Mouse (Mus musculus): Measurements from ENCODE around the gene Aldh1a2. TPM values are rescaled to one million over a fixed set of nuclear protein-coding genes. Genes with fewer than 3 reads are reported as not detected.

Aldh1a2 gene
- total RNA-seq, 2 experiments from 2014 or later: 2.9 to 4.2 TPM

GRCm38 (mm10) chr9:71286420-71286819 lies 70.8 kb downstream of the Aldh1a2 start:
- no peak for DNase-seq (ENCODE audit: extremely low spot score in 1 of 2, low spot score in 1 of 2)

- no peak for DNase-seq (ENCODE audit: extremely low spot score in 1 of 2, low spot score in 1 of 2)
Measured at GRCm38 (mm10) chr9:71288738-71289137, 73.1 kb downstream of the Aldh1a2 start.

GRCm38 (mm10) chr9:71289810-71290209 lies 74.2 kb downstream of the Aldh1a2 start:
- DNase-seq (ENCODE audit: extremely low spot score in 1 of 2, low spot score in 1 of 2): no peak

- DNase-seq (ENCODE audit: extremely low spot score in 1 of 2, low spot score in 1 of 2): no peak
Measured at GRCm38 (mm10) chr9:71290730-71291129, 75.1 kb downstream of the Aldh1a2 start.

GRCm38 (mm10) chr9:71295501-71295900 lies 79.9 kb downstream of the Aldh1a2 start:
- DNase-seq (ENCODE audit: extremely low spot score in 1 of 2, low spot score in 1 of 2): no peak

GRCm38 (mm10) chr9:71303594-71303993 lies 88.0 kb downstream of the Aldh1a2 start:
- no peak for DNase-seq (ENCODE audit: extremely low spot score in 1 of 2, low spot score in 1 of 2)

- DNase-seq (ENCODE audit: extremely low spot score in 1 of 2, low spot score in 1 of 2): no peak
Measured at GRCm38 (mm10) chr9:71307106-71307789, 91.7 kb downstream of the Aldh1a2 start.

GRCm38 (mm10) chr9:71315960-71316359 lies 100.4 kb downstream of the Aldh1a2 start:
- DNase-seq (ENCODE audit: extremely low spot score in 1 of 2, low spot score in 1 of 2): no peak

- DNase-seq (ENCODE audit: extremely low spot score in 1 of 2, low spot score in 1 of 2): no peak
Measured at GRCm38 (mm10) chr9:71317096-71317920, 101.7 kb downstream of the Aldh1a2 start.

- no peak for DNase-seq (ENCODE audit: extremely low spot score in 1 of 2, low spot score in 1 of 2)
Measured at GRCm38 (mm10) chr9:71317921-71318241, 102.3 kb downstream of the Aldh1a2 start.

- DNase-seq (ENCODE audit: extremely low spot score in 1 of 2, low spot score in 1 of 2): no peak
Measured at GRCm38 (mm10) chr9:71319776-71320175, 104.2 kb downstream of the Aldh1a2 start.

- DNase-seq (ENCODE audit: extremely low spot score in 1 of 2, low spot score in 1 of 2): no peak
Measured at GRCm38 (mm10) chr9:71320246-71321155, 104.9 kb downstream of the Aldh1a2 start.

GRCm38 (mm10) chr9:71321436-71321835 lies 105.8 kb downstream of the Aldh1a2 start:
- no peak for DNase-seq (ENCODE audit: extremely low spot score in 1 of 2, low spot score in 1 of 2)

- DNase-seq (ENCODE audit: extremely low spot score in 1 of 2, low spot score in 1 of 2): no peak
Measured at GRCm38 (mm10) chr9:71321871-71322270, 106.3 kb downstream of the Aldh1a2 start.

- no peak for DNase-seq (ENCODE audit: extremely low spot score in 1 of 2, low spot score in 1 of 2)
Measured at GRCm38 (mm10) chr9:71323303-71323952, 107.8 kb downstream of the Aldh1a2 start.

- no peak for DNase-seq (ENCODE audit: extremely low spot score in 1 of 2, low spot score in 1 of 2)
Measured at GRCm38 (mm10) chr9:71324060-71324459, 108.5 kb downstream of the Aldh1a2 start.

- DNase-seq (ENCODE audit: extremely low spot score in 1 of 2, low spot score in 1 of 2): no peak
Measured at GRCm38 (mm10) chr9:71326261-71326660, 110.7 kb downstream of the Aldh1a2 start.

GRCm38 (mm10) chr9:71331661-71332060 lies 116.1 kb downstream of the Aldh1a2 start:
- no peak for DNase-seq (ENCODE audit: extremely low spot score in 1 of 2, low spot score in 1 of 2)

GRCm38 (mm10) chr9:71336674-71337073 lies 121.1 kb downstream of the Aldh1a2 start:
- no peak for DNase-seq (ENCODE audit: extremely low spot score in 1 of 2, low spot score in 1 of 2)

- DNase-seq (ENCODE audit: extremely low spot score in 1 of 2, low spot score in 1 of 2): no peak
Measured at GRCm38 (mm10) chr9:71337425-71337824, 121.8 kb downstream of the Aldh1a2 start.
